Mouse (Mus musculus): Measurements from ENCODE around the gene Klhl26. TPM values are rescaled to one million over a fixed set of nuclear protein-coding genes. Genes with fewer than 3 reads are reported as not detected.

Klhl26 gene
- polyA plus RNA-seq, 1 experiment: 10.9 TPM

DNA sequence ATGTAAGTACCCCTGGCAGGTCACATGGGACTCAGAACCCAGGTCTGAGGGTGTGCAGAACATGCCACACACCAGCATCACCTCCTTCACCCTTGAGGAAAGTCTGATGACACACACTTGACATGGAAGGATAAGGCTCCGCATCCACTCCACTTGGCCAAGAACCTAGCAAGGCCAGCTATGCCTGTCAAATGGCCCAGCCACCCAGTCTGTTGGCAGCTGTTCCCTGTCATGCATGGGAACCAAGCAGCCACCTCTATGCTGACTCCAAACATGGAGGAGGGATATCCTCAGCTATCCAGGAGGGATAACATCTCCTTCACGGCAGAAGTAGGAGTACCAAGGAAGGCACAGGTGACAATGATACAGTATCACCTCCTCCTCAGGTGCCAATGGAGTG, 38.3 kb downstream of the Klhl26 start:
- H3K4me3 ChIP-seq (ENCODE audit: insufficient read depth, low read length): peak overlapping the region; percentile 76
- peaks cover 7% of the 10 kb centered on the region for H3K4me1 ChIP-seq (ENCODE audit: control insufficient read depth, insufficient read depth, low read length)
- no peak for TF ChIP-seq CTCF (IDR thresholded peaks at IDR 0.05; ENCODE audit: low read depth, low read length)
- no peak for TF ChIP-seq POLR2A (IDR thresholded peaks at IDR 0.05; ENCODE audit: borderline replicate concordance, low read depth, low read length)
- no peak overlapping the region for H3K27ac ChIP-seq (ENCODE audit: insufficient read depth, low read depth, low read length)

DNA sequence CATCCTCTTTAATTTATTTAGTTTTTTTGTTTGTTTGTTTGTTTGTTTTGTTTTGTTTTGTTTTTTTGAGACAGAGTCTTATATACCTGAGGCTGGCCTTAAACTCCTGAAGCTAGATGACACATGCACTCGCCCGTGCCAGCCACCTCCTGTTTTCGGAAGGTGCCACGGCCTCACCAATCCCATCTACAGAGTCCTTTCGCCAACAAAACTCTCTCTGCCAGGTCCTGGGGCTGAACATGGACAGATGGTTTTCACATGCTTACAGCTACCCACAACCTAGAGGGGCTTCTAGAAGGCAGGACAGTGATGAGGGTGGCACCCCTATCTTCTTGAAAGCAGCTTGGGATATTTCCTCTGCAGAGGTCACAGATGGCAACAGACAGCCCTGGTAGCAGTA, 41.6 kb downstream of the Klhl26 start:
- Histone ChIP-seq H3K4me1 (ENCODE audit: control insufficient read depth, insufficient read depth, low read length) (peaks cover 7% of the 10 kb centered on the region), H3K27ac (ENCODE audit: insufficient read depth, low read depth, low read length) (no peak overlapping the region), H3K4me3 (ENCODE audit: insufficient read depth, low read length) (no peak overlapping the region)
- TF ChIP-seq CTCF (IDR thresholded peaks at IDR 0.05; ENCODE audit: low read depth, low read length) (no peak), POLR2A (IDR thresholded peaks at IDR 0.05; ENCODE audit: borderline replicate concordance, low read depth, low read length) (no peak)

DNA sequence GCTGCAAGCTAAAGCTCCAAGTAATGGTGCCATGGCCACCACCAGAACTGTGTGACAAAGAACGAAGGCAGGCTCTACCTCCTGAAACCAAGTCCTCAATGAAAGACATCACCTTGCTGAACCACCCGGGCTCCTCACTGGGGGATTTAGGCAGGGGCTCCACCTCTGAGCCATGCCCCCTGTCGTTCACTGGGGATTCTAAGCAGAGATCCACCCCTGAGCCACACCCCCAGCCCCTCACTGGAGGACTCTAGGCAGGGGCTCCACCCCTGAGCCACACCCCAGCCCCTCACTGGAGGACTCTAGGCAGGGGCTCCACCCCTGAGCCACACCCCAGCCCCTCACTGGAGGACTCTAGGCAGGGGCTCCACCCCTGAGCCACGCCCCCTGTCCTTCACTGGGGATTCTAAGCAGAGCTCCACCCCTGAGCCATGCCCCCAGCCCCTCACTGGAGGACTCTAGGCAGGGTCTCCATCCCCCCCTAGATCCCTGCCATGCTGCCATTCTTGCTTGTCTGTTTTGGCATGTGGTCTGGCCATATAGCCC, 43.7 kb downstream of the Klhl26 start:
- TF ChIP-seq POLR2A (IDR thresholded peaks at IDR 0.05; ENCODE audit: borderline replicate concordance, low read depth, low read length): no peak
- TF ChIP-seq CTCF (IDR thresholded peaks at IDR 0.05; ENCODE audit: low read depth, low read length): no peak
- Histone ChIP-seq H3K27ac (ENCODE audit: insufficient read depth, low read depth, low read length) (no peak overlapping the region), H3K4me3 (ENCODE audit: insufficient read depth, low read length) (no peak overlapping the region), H3K4me1 (ENCODE audit: control insufficient read depth, insufficient read depth, low read length) (no peaks in the 10 kb centered on the region)

DNA sequence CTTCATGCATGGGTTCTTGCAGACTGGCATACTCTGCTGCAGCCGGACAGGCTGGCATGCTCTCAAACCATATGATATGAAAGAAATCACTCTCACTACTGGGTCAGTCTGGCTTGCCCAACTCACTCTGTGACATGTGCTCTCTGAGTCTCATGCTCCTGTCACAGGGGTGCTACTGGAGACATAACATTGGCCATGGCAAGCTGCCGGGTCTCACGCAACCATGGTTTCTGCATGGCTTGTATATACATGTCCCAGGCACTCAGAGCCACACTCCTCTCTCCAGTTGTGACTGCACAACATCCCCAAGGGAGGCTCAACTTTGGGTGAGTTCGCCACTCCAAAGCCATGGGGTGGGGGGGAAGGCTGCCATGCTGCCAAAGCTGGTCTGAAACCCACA, 45.6 kb downstream of the Klhl26 start:
- TF ChIP-seq CTCF (IDR thresholded peaks at IDR 0.05; ENCODE audit: low read depth, low read length) (no peak), POLR2A (IDR thresholded peaks at IDR 0.05; ENCODE audit: borderline replicate concordance, low read depth, low read length) (no peak)
- H3K4me3 ChIP-seq (ENCODE audit: insufficient read depth, low read length): no peak overlapping the region
- peaks cover 10% of the 10 kb centered on the region for H3K4me1 ChIP-seq (ENCODE audit: control insufficient read depth, insufficient read depth, low read length)
- no peak overlapping the region for H3K27ac ChIP-seq (ENCODE audit: insufficient read depth, low read depth, low read length)

DNA sequence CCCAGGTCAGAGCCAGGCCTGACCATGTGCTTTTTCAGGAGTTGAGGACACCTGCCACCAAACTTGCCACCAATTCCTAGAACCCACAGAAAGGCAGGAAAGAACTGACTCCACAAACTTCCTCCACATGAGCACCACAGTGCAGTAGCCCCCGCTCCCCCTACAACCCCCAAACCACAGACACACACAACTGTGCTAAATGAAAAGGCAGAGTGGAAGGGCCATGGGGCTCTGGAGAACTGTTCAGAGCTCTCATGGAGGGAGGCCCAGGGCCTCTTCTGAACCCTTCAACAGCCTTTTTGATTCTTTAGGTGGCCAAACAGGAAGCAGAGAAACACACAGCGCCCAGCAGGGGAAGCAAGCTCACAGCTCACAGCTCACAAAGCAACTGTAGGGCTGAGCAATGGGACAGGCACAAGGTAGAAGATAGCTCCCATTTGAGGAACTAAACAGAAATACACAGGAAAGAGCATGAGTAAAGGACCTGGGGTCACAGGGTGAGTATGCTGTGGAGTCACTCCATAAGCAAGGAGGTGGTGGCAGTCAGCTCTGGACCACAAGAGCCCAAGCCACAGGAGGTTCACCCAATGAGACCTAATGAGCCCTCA, 50.4 kb downstream of the Klhl26 start:
- TF ChIP-seq CTCF (IDR thresholded peaks at IDR 0.05; ENCODE audit: low read depth, low read length) (no peak), POLR2A (IDR thresholded peaks at IDR 0.05; ENCODE audit: borderline replicate concordance, low read depth, low read length) (no peak)
- Histone ChIP-seq H3K27ac (ENCODE audit: insufficient read depth, low read depth, low read length) (peak overlapping the region; percentile 24), H3K4me3 (ENCODE audit: insufficient read depth, low read length) (no peak overlapping the region), H3K4me1 (ENCODE audit: control insufficient read depth, insufficient read depth, low read length) (peaks cover 14% of the 10 kb centered on the region)

DNA sequence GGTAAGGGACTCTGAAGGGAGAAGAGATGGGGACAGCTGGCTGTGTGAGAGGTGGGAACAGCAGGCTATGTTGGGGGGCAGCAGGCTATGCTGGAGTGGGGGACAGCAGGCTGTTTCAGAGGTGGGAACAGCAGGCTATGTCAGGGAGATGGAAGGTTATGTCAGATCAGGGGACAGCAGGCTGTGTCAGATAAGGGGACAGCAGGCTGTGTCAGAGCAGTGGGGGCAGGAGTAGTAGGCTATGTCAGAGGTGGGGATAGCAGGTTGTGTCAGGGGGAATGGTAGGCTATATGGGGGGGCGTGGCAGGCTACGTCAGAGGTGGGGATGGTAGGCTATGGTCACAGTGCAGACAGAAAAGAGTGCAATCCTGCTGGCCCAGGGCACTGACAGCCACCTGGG, 54.0 kb downstream of the Klhl26 start:
- TF ChIP-seq CTCF (IDR thresholded peaks at IDR 0.05; ENCODE audit: low read depth, low read length) (no peak), POLR2A (IDR thresholded peaks at IDR 0.05; ENCODE audit: borderline replicate concordance, low read depth, low read length) (no peak)
- no peak overlapping the region for H3K27ac ChIP-seq (ENCODE audit: insufficient read depth, low read depth, low read length)
- H3K4me3 ChIP-seq (ENCODE audit: insufficient read depth, low read length): no peak overlapping the region
- peaks cover 14% of the 10 kb centered on the region for H3K4me1 ChIP-seq (ENCODE audit: control insufficient read depth, insufficient read depth, low read length)

DNA sequence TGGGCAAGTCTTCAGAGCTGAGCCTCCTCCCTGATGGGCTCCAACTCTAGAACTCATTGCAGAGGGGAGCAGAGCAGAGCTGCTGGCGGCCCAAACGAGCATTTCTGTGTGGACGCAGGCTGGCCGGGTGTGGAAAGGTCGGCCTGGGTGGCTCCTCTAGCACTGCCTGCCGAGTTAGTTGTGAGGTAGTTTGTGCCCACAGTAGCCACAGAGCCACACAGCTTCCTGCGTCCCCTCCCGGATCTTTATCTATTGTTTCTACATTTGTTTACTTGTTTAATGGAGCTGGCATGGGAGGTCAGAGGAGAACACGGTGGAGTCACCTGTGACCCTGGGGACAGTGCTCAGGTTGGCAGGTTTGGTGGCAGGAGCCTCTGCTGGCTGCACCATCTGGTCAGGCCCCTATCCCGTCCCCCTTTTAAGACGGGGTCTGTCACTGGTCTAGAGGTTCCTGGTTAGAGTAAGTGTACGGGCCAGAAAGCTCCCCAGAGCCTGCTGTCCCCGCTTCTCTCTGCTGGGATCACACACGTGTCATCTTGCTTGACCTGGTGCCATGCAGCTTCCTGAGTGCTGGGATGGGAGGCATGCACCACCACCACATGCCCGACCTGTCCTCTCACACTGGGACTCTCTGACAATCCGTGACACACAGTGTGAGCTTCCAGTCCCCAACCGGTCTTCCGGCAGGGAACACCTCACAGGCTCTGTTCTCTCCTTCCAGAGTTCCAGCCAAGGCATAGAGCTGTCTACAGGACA, 55.2 kb downstream of the Klhl26 start:
- TF ChIP-seq POLR2A (IDR thresholded peaks at IDR 0.05; ENCODE audit: borderline replicate concordance, low read depth, low read length) (no peak), CTCF (IDR thresholded peaks at IDR 0.05; ENCODE audit: low read depth, low read length) (no peak)
- no peak overlapping the region for H3K27ac ChIP-seq (ENCODE audit: insufficient read depth, low read depth, low read length)
- no peak overlapping the region for H3K4me3 ChIP-seq (ENCODE audit: insufficient read depth, low read length)
- H3K4me1 ChIP-seq (ENCODE audit: control insufficient read depth, insufficient read depth, low read length): peaks cover 6% of the 10 kb centered on the region

DNA sequence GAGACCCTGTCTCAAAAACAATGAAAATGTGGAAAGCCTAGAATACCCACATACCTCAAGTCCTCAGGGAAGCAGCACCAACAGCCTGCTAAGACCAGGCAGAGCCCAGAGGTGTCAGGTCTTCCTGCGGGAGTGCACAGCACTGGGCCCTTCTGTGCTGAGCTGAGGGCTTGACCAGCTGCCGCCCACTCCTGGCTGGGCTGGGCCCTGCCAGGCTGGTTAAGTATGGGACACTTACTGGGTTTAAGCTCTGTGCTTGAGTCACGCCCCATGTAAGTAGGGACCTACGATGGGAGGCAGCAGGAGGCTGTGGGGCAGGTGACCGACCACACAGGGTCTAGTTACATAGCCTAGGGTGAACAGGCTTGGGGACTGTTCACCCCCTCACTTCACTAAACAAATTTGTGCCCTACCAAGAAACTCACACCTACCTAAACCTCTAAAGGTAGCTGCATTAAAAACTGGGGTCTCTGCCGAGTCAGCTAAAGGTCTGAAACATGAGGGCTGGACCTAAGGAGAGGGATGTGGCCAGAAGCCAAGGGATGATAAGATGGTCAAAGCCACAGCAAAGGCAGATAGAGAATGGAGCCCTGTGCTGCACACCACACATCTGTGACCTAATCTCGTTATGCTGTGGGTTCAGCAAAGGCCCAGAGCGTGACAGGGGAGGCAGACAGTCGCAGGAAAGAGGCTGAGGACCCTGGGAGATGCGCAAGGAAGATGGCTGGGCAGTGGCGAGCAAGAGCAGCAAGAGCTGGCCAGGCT, 56.7 kb downstream of the Klhl26 start:
- TF ChIP-seq POLR2A (IDR thresholded peaks at IDR 0.05; ENCODE audit: borderline replicate concordance, low read depth, low read length) (no peak), CTCF (IDR thresholded peaks at IDR 0.05; ENCODE audit: low read depth, low read length) (no peak)
- H3K4me1 ChIP-seq (ENCODE audit: control insufficient read depth, insufficient read depth, low read length): no peaks in the 10 kb centered on the region
- H3K4me3 ChIP-seq (ENCODE audit: insufficient read depth, low read length): no peak overlapping the region
- no peak overlapping the region for H3K27ac ChIP-seq (ENCODE audit: insufficient read depth, low read depth, low read length)

DNA sequence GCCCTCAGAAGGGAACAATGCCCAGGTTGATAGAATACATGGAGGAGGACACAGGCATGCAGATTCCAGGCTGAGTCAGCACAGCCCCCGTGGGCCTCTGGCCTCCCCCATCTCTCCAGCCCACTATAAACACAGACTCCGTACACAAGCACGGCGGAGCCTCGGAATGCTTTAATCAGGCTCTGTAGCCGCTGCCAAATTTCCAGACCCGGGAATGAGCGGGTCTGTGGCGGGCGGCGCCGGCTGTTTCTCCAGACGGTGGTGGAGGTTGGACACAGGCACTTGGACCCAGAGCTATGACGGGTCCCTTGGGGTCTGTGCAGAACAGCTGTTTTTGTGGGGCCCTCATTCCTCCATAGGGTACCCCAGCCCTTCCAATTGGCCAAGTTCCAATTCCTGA, 57.8 kb downstream of the Klhl26 start:
- no peak overlapping the region for H3K4me3 ChIP-seq (ENCODE audit: insufficient read depth, low read length)
- no peak overlapping the region for H3K27ac ChIP-seq (ENCODE audit: insufficient read depth, low read depth, low read length)
- TF ChIP-seq CTCF (IDR thresholded peaks at IDR 0.05; ENCODE audit: low read depth, low read length) (no peak), POLR2A (IDR thresholded peaks at IDR 0.05; ENCODE audit: borderline replicate concordance, low read depth, low read length) (no peak)
- H3K4me1 ChIP-seq (ENCODE audit: control insufficient read depth, insufficient read depth, low read length): peaks cover 7% of the 10 kb centered on the region

Data from bone marrow macrophage, adult 2 months (primary cell).